Mouse (Mus musculus): ENCODE measurements at regions not wholly inside any gene's neighbourhood (a gene's known extent, or its start where the extent isn't known, plus 50 kb on each side); places are given as distances from the start of the nearest gene placed in this dataset.

DNA sequence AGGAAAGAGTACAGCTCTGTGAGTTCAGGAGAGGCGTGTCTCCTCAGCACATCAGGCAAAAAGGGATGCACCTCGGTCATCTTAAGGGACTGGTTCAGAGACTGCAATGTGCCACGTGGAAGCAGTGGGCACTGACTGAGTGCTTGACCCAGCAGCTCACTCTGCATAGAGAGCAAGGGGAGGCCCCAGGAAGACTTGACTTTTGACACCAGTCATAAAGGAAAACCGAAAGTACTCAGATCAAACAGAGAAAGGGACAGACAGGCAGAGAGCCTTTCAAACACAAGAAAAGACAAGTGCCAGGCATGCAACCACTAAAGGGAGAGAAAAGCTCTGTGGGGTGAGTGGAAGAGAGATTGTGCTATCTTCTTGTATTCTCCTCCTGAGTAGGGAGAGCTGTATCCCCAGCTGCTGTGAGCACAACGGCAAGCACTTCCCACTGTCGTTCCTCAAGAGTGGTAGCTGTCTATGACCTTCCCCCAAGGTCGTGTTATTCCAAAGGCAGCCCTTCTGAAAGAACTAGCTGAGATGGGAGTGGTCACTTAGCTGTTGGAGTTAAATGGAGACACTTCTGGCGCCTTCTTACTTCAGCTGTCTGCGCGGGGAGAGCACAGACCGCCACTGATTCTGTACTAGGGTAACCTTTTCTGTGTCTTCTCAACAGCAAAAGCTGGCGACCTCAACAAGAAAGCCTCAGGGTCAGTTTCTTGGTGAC lies 119.4 kb upstream of the Cpeb2 start:
- Histone ChIP-seq H3K9me3 (ENCODE audit: low read length) (no peaks in the 10 kb centered on the region), H3K27me3 (ENCODE audit: insufficient read depth, low read length) (no peaks in the 10 kb centered on the region), H3K4me2 (ENCODE audit: low read depth, low read length, poor library complexity, severe bottlenecking) (no peak overlapping the region), H3K4me1 (ENCODE audit: insufficient read depth, low read length) (no peaks in the 10 kb centered on the region), H3K27ac (ENCODE audit: low read depth, low read length) (no peak overlapping the region), H3K9ac (replicated peaks; ENCODE audit: low read length, poor library complexity, severe bottlenecking) (no peak overlapping the region), H3K4me3 (ENCODE audit: low read depth, low read length) (no peak overlapping the region), H3K36me3 (ENCODE audit: insufficient read depth, low read length) (no peaks in the 10 kb centered on the region)
- WGBS, result 74% methylated on average over 12 of the region's 12 CpGs
- DNase-seq (ENCODE audit: low spot score) (no peak), ATAC-seq (ENCODE audit: low FRiP score) (no peak)
- no peak for TF ChIP-seq CTCF (IDR thresholded peaks at IDR 0.05)

DNA sequence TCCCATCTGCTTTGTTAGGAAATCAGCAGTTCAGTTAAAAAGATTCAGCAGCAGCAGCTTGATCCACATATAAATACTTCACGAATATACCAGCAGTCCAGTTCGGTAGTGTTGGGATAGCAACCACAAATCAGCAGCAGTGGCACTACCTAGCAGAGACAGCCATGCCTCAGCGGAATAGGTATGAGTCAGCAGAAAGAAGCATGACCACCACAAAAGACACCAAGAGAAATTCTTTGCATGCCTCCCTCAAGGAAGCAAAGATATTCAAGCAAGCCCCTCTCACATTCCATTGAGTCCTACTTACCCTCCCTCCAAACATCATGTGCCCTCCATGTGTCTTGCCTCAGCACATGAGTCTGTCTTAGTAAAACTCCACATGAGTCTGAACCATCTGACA lies 117.5 kb upstream of the Cpeb2 start:
- Histone ChIP-seq H3K4me1 (ENCODE audit: insufficient read depth, low read length) (no peaks in the 10 kb centered on the region), H3K4me3 (ENCODE audit: low read depth, low read length) (no peak overlapping the region), H3K4me2 (ENCODE audit: low read depth, low read length, poor library complexity, severe bottlenecking) (no peak overlapping the region), H3K27ac (ENCODE audit: low read depth, low read length) (no peak overlapping the region), H3K9me3 (ENCODE audit: low read length) (no peaks in the 10 kb centered on the region), H3K9ac (replicated peaks; ENCODE audit: low read length, poor library complexity, severe bottlenecking) (no peak overlapping the region), H3K36me3 (ENCODE audit: insufficient read depth, low read length) (no peaks in the 10 kb centered on the region), H3K27me3 (ENCODE audit: insufficient read depth, low read length) (no peaks in the 10 kb centered on the region)
- ATAC-seq (ENCODE audit: low FRiP score) (no peak), DNase-seq (ENCODE audit: low spot score) (no peak)
- no peak for TF ChIP-seq CTCF (IDR thresholded peaks at IDR 0.05)
- 92% methylated on average over 3 of the region's 3 CpGs for WGBS

DNA sequence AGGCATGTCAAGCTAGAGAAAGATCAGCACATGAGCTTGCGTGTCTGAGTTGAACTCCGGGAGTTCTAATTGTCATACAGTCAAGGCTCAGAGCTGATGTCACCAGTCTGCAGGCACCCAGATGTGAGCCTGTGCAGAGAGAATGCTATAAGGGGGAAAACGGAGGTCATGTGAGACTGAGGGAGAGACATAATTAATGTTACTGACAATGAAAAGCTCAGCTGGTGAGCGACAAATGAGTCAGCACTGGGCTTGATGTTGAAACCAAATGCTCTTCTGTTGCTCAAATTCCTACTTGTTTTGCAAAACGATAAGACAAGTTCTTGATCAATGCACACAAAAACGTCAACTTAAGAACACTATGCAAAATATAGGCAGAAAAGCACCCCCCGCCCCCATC lies 116.1 kb upstream of the Cpeb2 start:
- ATAC-seq (ENCODE audit: low FRiP score) (no peak), DNase-seq (ENCODE audit: low spot score) (no peak)
- Histone ChIP-seq H3K27ac (ENCODE audit: low read depth, low read length) (no peak overlapping the region), H3K4me3 (ENCODE audit: low read depth, low read length) (no peak overlapping the region), H3K9me3 (ENCODE audit: low read length) (no peaks in the 10 kb centered on the region), H3K36me3 (ENCODE audit: insufficient read depth, low read length) (no peaks in the 10 kb centered on the region), H3K27me3 (ENCODE audit: insufficient read depth, low read length) (no peaks in the 10 kb centered on the region), H3K9ac (replicated peaks; ENCODE audit: low read length, poor library complexity, severe bottlenecking) (no peak overlapping the region), H3K4me2 (ENCODE audit: low read depth, low read length, poor library complexity, severe bottlenecking) (no peak overlapping the region), H3K4me1 (ENCODE audit: insufficient read depth, low read length) (no peaks in the 10 kb centered on the region)
- no peak for TF ChIP-seq CTCF (IDR thresholded peaks at IDR 0.05)
- WGBS, result 82% methylated on average over 7 of the region's 7 CpGs

DNA sequence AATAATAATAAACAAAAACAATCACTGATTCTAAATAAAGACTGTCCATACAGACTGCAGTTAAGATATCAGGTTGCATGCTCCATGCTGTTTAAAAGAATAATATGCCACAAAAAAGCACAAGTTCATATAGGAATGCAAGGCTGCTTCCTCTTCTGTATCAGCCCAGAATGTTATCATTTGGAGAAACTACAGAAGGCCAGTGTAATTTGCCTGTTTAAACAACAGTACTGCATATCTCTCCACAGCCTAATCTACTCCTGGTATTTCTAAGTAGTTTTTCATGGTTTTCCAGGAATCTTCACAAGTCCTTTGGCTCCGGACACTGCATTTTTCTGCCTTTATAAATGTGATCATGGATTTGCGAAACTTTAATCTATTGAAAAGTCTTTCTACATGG lies 111.9 kb upstream of the Cpeb2 start:
- 86% methylated on average over 2 of the region's 2 CpGs for WGBS
- H3K27me3 ChIP-seq (ENCODE audit: insufficient read depth, low read length), result no peaks in the 10 kb centered on the region
- no peaks in the 10 kb centered on the region for H3K36me3 ChIP-seq (ENCODE audit: insufficient read depth, low read length)
- H3K9me3 ChIP-seq (ENCODE audit: low read length), result no peaks in the 10 kb centered on the region
- TF ChIP-seq CTCF (IDR thresholded peaks at IDR 0.05), result no peak
- no peaks in the 10 kb centered on the region for H3K4me1 ChIP-seq (ENCODE audit: insufficient read depth, low read length)
- no peak overlapping the region for H3K27ac ChIP-seq (ENCODE audit: low read depth, low read length)
- DNase-seq (ENCODE audit: low spot score) (no peak), ATAC-seq (ENCODE audit: low FRiP score) (no peak)
- no peak overlapping the region for H3K9ac ChIP-seq (replicated peaks; ENCODE audit: low read length, poor library complexity, severe bottlenecking)
- no peak overlapping the region for H3K4me2 ChIP-seq (ENCODE audit: low read depth, low read length, poor library complexity, severe bottlenecking)
- no peak overlapping the region for H3K4me3 ChIP-seq (ENCODE audit: low read depth, low read length)

DNA sequence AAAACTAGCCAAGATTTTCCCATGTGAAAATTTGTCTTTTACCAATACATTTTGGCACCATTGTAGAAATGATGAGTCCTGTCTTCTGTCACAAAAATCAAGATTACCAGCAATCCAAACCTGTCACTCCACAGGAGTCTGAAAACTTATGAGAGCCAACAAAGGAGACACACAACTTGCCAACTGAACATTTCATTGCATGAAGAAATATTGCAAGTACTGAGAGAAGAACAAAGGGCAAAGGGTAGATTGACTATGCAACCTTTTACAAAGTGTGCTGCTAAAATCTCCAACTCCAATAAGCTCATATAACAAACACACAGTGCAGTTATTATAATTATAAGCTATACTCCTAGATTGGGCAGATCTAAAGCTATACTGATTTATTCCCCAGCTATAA lies 108.7 kb upstream of the Cpeb2 start:
- DNase-seq (ENCODE audit: low spot score), result no peak
- H3K9ac ChIP-seq (replicated peaks; ENCODE audit: low read length, poor library complexity, severe bottlenecking), result no peak overlapping the region
- no peak overlapping the region for H3K27ac ChIP-seq (ENCODE audit: low read depth, low read length)
- H3K9me3 ChIP-seq (ENCODE audit: low read length), result no peaks in the 10 kb centered on the region
- no peaks in the 10 kb centered on the region for H3K36me3 ChIP-seq (ENCODE audit: insufficient read depth, low read length)
- no peak overlapping the region for H3K4me2 ChIP-seq (ENCODE audit: low read depth, low read length, poor library complexity, severe bottlenecking)
- no peak for ATAC-seq (ENCODE audit: low FRiP score)
- H3K4me1 ChIP-seq (ENCODE audit: insufficient read depth, low read length), result no peaks in the 10 kb centered on the region
- no peak overlapping the region for H3K4me3 ChIP-seq (ENCODE audit: low read depth, low read length)
- TF ChIP-seq CTCF (IDR thresholded peaks at IDR 0.05), result no peak
- no peaks in the 10 kb centered on the region for H3K27me3 ChIP-seq (ENCODE audit: insufficient read depth, low read length)

DNA sequence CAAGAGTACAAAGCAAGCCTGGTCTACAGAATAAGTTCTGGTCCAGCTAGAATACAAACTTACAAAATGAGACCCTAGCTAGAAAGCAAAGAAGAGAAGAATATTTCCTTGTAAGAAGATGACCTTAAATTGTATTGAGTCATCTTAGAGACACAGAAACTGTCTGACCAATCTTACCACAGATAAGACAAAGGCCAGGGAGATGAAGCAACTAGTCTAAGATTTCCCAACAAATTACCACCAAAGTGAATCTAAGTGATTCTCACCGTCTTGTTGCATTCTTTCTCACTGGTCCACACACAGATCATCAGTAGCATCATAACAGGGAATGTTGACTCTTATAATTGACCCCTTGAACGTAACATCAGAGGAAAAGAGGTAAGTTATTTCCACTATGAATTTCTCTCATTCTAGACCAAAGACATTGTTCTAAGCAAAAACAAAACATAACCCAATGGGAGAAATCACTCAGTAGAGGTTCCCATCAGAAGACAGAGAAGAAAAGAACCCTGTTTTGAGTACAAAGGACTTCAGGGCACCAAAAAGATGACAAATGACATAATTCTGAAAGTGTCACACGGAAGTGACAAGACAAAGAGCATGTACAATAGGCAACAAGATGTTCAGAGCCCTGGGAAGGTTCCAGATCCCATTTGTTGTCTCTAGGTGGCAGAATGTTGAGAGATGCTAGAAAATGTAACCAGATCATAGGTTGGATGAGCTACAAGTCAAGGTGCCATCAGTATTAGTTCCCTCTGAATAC lies 107.0 kb upstream of the Cpeb2 start:
- 88% methylated on average over 3 of the region's 3 CpGs for WGBS
- Histone ChIP-seq H3K9me3 (ENCODE audit: low read length) (no peaks in the 10 kb centered on the region), H3K4me3 (ENCODE audit: low read depth, low read length) (no peak overlapping the region), H3K9ac (replicated peaks; ENCODE audit: low read length, poor library complexity, severe bottlenecking) (no peak overlapping the region), H3K27ac (ENCODE audit: low read depth, low read length) (no peak overlapping the region), H3K4me1 (ENCODE audit: insufficient read depth, low read length) (no peaks in the 10 kb centered on the region), H3K4me2 (ENCODE audit: low read depth, low read length, poor library complexity, severe bottlenecking) (no peak overlapping the region), H3K36me3 (ENCODE audit: insufficient read depth, low read length) (no peaks in the 10 kb centered on the region), H3K27me3 (ENCODE audit: insufficient read depth, low read length) (no peaks in the 10 kb centered on the region)
- ATAC-seq (ENCODE audit: low FRiP score) (no peak), DNase-seq (ENCODE audit: low spot score) (no peak)
- TF ChIP-seq CTCF (IDR thresholded peaks at IDR 0.05), result no peak

Data from midbrain, postnatal 0 days (tissue).